Mouse (Mus musculus): ENCODE results near the gene Specc1.

Gene Specc1

GRCm38 (mm10) chr11:62018315-62019205, 62.0 kb downstream of the Specc1 start:
- no peak for DNase-seq

DNA sequence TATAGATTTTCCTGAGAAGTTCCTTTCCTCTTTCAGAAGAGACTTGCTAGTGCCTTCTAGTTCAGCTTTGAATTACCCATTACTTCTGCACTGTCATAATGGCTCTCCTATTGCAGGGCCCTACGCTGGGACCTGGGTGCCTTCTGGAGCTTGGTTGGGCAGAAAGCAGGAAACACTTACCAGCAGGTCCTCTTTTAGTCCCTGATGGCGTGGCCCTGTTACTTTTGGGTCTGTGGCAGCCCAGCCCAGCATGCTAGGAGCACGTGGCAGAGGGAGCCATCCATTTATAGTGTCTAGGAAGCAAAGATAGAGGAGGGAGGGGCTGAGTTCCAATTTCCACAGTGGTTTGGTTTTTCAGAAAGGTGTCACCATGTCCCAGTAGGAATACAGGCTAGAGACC, 63.3 kb downstream of the Specc1 start:
- no peak for DNase-seq

- no peak for DNase-seq
Measured at GRCm38 (mm10) chr11:62020898-62021297, 64.3 kb downstream of the Specc1 start.

DNA sequence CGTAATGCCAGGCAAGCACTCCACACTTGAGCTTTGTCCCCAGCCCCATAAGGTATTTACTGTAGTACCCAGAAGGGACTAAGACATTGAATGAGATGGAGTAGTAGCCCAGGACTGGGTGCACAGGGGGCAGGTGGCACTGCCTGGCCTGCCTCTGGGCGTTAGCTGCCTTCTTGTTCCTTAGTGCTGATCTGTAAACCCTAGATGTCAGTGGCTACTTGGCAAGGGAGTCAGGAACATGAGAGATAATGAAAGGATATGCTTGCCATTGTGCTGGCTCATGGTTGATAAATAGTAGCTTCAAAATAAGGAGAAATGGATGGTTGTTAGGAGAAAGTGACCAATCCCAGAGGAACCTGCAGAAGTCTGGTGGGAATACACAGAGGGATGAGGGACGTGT, 65.5 kb downstream of the Specc1 start:
- DNase-seq: no peak

DNA sequence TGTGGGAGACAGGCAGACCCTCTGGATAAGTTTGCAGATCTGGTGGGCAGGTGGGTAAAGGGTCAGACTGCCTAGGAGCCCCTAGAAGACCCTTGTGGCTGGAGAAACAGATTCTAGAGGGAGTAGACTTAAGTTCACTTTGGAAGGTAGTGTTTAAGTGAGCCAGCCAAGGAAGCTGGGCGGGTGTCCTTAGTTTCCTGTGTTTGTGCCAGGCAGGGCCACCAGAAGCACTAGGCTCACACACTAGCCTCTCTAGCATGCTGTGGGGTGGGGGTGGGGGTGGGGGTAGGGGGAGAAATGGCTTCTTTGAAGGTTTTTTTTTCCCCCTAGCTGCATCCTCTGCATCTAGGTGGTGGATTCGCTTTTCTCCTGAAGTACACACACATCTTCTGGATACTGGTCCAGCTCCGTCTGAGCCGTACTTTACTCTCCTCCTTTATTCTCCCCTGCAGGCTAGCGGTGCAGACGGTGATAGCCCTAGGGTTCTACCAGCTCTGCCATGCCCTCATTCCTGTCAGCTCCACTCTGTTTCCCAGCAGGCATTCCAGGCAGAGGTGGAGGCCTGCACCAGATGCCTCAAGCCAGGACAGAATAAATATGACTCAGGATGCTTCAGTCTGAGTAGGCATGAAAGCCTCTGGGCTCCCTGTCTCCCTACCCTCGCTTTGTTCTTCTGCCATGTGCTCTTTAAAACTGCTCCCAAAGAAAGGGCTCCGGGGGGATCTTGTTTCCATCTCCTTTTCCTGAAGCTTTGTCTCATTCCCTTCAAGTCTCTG, 66.3 kb downstream of the Specc1 start:
- DNase-seq: no peak

DNA sequence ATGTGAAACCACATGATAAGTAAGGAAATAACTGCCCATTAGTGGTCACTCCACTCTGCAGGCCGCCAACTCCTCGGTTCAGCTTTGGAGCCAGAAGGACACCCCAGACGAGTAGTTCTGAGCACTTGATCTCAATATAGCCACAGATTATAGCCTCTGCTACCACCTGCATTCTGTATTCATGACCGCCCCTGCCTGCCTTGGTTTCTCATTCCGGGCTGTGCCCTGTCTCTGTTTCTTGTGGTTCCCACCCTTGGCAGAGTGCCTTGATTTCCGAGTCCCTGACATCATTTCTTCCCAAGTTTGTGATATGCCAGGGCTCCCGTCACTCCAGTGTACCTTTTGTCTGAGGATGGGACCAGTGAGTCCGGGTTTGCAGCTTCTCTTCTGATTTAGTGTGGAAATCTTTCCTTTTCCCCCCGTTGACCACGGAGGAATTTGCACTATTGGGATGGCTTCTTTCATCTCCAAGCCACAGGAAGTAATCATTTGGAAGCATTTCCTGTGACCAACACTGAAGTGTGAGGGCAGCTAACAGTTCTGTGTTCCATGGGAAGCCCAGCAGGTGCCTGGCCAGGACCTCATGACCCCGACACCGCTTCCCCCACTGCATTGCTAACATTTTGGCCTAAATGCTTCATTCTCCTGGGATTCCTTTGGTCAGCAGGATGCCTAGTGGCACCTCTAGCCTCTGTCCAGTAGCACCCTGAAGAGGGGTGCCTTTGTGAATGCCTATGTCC, 67.1 kb downstream of the Specc1 start:
- DNase-seq: no peak

- no peak for DNase-seq
Measured at GRCm38 (mm10) chr11:62024234-62024601, 67.7 kb downstream of the Specc1 start.

DNA sequence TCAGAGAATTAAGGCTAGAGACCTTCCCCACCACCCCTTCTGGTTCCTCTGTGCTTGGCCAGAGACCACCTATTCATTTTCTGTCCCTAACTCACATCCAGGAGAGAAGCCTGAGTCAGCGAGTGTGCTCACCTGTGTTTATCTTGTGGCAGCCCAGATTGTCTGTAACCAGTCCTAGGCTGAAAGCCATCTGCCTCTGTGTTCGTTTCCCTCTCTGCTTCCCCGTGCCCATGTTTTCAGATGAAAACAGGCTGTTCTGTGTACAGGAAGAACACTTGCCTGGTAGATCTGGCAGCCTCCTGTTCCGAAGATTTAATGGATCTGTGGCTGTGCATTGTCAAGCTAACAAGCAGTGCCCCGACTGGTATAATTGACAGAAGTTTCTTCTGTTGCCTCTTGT, 68.4 kb downstream of the Specc1 start:
- no peak for DNase-seq

DNA sequence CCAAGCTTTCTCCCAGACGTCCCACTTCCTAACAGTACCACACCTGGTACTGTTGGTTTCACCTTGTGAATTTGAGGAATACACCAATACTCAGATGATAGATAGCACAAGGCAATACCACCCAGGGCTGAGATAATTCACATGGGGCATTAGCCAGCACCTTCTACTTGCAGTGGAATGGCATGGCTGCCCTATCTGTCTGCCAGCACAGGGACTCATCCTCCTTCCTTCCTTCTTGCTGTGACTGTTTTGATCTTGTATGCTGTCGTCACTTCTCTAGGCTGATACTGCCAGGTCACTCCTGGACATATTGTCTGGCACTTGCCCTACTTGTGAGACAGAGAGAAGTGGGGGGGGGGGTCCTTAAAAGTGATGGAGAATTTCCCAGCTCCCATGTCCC, 69.2 kb downstream of the Specc1 start:
- no peak for DNase-seq

DNA sequence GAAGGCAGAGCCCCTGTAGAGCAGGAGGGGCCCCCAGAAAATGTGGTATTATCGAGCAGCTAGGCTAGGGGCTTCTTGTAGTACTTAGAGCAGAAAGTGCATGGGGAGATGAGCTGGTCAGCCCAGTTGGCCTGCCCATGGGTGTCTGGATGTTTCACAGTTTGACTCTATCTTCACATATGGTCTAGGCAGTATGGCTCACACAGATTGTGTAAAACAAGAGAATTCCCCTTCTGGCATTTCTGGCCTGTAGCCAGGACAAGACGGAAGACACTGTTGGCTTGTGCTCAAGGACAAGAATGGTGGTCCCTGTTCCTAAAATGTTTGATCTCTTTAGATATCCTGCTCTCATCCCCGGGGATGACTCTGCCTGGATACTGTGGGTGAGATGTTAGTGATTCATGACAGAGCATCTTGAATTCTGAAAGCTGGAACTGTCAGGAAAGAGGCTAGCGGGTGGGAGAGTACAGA, 69.8 kb downstream of the Specc1 start:
- no peak for DNase-seq

- DNase-seq: no peak
Measured at GRCm38 (mm10) chr11:62027271-62027670, 70.7 kb downstream of the Specc1 start.

DNA sequence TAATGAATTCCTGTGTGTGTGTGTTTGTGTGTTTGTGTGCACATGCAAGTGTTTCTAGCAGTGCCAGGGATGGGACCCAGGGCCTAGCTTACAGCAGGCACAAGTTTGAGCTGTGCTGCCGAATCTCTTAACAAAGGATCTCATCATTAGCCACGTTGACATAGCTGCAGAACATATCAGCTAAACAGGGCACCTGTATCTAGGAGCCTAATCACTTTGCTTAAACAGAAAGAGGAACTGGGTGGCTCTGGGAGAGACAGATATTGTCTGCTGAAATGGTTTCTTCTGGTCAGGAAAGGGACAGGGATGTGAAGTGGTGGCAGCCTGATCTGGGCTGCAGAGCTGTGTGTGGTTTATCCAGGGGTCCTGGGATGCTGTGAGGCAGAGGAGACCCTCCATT, 71.1 kb downstream of the Specc1 start:
- DNase-seq: no peak

- DNase-seq: no peak
Measured at GRCm38 (mm10) chr11:62029171-62029570, 72.6 kb downstream of the Specc1 start.

DNA sequence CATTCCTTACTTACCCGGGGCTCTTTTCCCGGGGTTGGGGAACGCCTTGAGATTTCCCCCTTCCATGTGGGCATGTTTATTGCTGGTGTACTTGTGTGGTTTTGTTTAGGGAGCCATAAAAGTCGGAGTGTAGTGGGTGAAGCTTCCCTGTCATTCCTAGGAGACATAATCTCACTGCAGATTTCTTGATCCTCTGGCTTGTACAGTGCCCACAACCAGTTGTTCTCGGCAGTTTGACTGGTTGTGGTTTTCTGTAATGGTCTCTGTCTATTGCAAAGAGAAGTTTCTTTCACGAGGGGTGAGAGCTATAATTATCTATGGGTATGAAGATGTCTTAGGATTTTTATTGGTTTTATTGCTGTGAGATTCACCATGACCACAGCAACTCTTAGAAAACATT, 78.0 kb downstream of the Specc1 start:
- DNase-seq: no peak

- no peak for DNase-seq
Measured at GRCm38 (mm10) chr11:62035220-62035619, 78.7 kb downstream of the Specc1 start.

GRCm38 (mm10) chr11:62040122-62040521, 83.6 kb downstream of the Specc1 start:
- no peak for DNase-seq

- no peak for DNase-seq
Measured at GRCm38 (mm10) chr11:62044627-62045026, 88.1 kb downstream of the Specc1 start.

DNA sequence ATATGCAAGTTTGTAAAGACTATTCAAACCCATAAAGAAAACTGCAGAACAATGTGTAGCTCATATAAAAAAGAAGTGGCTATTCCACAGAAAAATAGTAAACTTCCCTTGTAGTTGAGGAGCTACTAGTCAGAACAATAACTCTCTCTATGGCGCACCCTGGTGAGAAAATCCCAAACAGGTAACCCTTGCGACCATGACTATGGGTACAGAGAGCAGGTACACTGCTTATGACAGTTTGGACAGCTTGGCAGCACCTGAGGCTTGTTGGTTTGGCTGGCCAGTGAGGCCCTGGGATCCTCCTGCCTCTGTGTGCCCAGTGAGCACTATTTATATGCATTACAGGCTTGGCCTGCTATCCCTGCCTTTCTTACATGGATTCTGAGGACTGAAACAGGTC, 89.4 kb downstream of the Specc1 start:
- DNase-seq: no peak

DNA sequence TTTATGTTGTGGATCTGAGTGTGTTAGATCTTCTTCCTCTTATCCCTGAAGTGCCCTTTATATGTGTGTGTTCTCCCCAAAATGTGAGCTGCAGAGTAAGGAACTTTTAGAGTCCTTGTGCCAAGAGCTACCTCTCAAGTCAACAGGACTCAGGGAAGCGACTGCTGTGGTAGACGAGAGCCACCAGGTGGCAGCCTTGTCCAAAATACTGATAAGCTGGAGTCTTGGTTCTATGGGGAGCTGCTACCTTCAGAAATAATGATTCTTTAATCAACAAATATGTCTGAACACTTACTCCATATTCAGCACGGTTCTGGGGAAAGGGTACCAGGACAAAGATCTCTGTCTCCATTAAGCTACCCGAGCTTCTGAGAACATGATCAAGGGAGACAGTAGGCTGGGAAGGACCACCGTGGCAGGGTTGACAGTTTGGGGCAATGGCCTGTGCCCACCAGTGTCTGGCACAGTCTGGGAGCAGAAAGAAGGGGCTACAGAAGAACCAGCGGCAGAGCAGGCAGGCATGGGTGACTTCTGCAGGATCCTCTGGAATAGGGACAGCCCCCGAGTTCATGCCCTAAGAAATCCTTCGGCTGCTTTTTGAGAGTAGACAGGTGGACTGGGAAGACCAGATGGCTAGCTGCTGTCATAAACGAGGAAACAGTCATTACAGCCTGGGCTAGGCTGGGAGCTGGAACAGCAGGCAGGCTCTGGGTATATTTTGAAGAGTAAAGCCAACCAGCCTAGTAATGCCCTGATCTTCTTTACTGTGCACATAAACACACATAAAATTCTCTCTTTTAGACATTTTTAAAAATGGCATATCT, 91.5 kb downstream of the Specc1 start:
- DNase-seq: peak; percentile 28 to 47

DNA sequence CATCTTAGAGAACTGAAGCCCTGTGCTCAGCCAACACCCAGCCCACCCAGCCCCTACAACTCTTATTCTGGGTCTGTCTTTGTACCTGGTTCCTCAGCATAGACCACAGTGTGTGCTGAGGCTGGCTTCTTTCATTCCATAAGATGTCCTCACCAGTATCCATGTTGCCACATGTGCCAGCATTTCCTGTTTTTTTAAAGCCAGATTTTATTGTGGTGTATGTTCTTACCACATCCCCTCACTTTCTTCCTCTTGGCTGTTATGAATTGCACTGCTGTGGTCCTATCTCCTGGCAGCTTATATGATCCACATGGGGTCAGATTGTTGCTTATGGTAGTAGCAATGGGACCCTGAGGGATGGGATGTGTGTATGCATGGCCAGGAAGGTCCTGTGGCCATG, 92.6 kb downstream of the Specc1 start:
- no peak for DNase-seq

DNA sequence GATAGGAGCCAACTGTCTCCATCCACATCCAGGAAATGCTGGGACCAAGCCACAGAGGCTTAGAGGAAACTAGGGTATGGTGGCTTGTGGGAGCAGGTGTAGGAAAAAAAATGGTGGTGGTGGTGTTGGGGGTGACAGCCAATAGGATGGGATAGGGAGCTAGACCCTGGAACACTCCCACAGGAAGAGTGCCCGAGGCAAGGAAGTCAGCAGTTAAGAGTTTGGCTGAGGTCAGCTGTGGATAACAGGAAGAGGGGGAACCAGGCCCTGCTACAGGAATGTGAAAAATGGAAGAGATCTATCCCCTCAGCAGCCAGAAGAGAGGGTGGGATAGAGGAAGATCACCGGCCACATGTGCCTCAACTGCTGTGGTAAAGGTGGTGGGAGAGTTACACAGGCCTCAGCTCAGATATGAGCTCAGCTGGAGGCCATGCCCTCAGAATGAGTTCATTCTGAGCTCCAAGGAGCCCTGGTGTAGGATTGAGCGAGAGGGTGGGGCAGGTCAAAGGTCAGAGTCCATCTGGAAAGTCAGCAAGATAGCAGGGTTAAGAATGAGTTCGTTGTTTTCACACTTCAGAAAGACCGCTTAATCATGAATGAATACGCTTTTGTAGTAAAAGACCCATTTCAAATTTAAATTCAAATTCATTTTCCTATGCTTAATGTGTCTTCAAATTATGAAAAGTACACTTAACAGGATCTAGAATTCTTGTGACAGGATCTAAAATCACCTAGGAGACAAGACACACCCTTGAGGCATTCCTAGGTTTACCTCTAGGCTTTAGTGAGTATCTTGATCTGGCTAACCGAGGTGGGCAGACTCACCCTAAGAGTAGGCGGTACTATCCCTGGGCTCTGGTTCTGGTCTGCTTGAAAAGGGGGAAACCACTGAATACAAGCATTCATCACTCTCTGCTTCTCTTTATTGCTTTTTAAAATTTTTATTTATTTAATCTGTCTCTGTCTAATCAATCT, 94.1 kb downstream of the Specc1 start:
- no peak for DNase-seq

Data from thymus, postnatal 36 days (tissue).